Mouse (Mus musculus) CH12.LX (cell line): ENCODE results near the gene Efcab5.

Source experiments
- CTCF ChIP-seq, 2 experiments: IDR thresholded peaks in 1 of 2; conservative IDR thresholded peaks in 1 of 2; 2 replicates each; pipeline ENCODE4 v1.5.1; 2011 to 2012; ENCODE audit warnings: low read depth in 2 of 2, low read length in 2 of 2, improper control_type of control experiment in 1 of 2, inconsistent platforms in 1 of 2, mild to moderate bottlenecking in 1 of 2, moderate library complexity in 1 of 2
- EP300 ChIP-seq: IDR thresholded peaks from 2 replicates; pipeline ENCODE4 v1.6.1; 2011; ENCODE audit warnings: low read length, improper control_type of control experiment
- MAFK ChIP-seq: IDR thresholded peaks from 2 replicates; pipeline ENCODE4 v1.6.1; 2011; ENCODE audit warnings: low read length, improper control_type of control experiment; ENCODE audit not compliant: insufficient replicate concordance
- MYC ChIP-seq: IDR thresholded peaks from 2 replicates; pipeline ENCODE4 v1.6.1; 2011; ENCODE audit warnings: low read depth, mild to moderate bottlenecking, improper control_type of control experiment, low read length
- POLR2A ChIP-seq: IDR thresholded peaks from 2 replicates; pipeline ENCODE4 v1.6.1; 2011; ENCODE audit warnings: low read depth, mild to moderate bottlenecking, improper control_type of control experiment, low read length
- ZMIZ1 ChIP-seq: IDR thresholded peaks from 2 replicates; pipeline ENCODE4 v1.6.1; 2012; ENCODE audit warnings: low read depth, mild to moderate bottlenecking, inconsistent platforms, low read length, improper control_type of control experiment

DNA sequence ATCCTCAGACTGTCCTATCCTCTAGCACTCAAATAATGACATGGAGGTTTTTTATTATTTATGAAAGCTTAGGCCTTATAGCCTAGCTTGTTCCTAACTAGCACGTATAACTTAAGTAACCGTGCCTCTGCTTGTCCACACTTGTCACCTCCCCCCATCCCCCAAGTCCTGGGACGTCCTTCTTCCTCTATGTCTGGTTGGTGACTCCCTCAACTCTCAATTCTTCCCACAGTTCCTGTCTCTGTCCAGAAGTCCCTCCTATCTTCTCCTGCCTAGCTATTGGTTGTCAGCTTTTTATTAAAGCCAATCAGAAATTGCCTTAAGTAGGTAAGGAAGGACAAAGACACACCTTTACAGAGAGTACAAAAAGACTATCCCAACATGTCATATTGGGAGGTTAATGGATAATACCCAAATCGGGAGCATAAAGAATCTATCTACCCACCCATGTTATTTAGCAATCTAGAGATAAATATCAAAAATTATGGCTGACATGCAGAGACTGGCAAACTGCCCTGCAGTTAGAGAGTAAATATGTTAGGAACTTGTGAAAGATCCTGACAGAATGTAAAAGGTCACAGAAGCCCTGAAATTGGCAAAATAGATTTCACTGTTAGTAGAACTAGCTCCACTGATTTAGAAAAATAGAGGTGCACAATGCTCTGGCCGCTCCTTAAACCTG is 104.6 kb downstream of the Efcab5 start:
- TF ChIP-seq POLR2A (no peak), EP300 (no peak), MAFK (no peak), CTCF (conservative IDR thresholded peaks at IDR 0.05 in 1 of 2, IDR thresholded peaks at IDR 0.05 in 1 of 2; ENCODE audit: low read depth in 2 of 2, low read length in 2 of 2) (no peak), ZMIZ1 (no peak), MYC (no peak)
